Mouse (Mus musculus) ES-Bruce4 (cell line): Measurements from ENCODE around the gene Rims3. TPM values are rescaled to one million over a fixed set of nuclear protein-coding genes. Genes with fewer than 3 reads are reported as not detected.

Experiments used
- H3K27ac ChIP-seq: 2 replicates; pipeline ENCODE4 v1.5.1; 2012; ENCODE audit warnings: low read length, inconsistent platforms; ENCODE audit not compliant: insufficient read depth
- H3K27me3 ChIP-seq: 2 replicates; pipeline ENCODE4 v1.6.1; 2012; ENCODE audit warnings: mild to moderate bottlenecking, low read length, inconsistent platforms; ENCODE audit not compliant: control insufficient read depth, poor library complexity, insufficient read depth, severe bottlenecking
- H3K36me3 ChIP-seq: 2 replicates; pipeline ENCODE4 v1.6.1; 2012; ENCODE audit warnings: inconsistent platforms, mild to moderate bottlenecking, low read length, moderate library complexity; ENCODE audit not compliant: control insufficient read depth, poor library complexity, insufficient read depth, severe bottlenecking
- H3K4me1 ChIP-seq: one replicate; pipeline ENCODE4 v1.8.1; 2011; ENCODE audit warnings: low read length; ENCODE audit not compliant: control insufficient read depth, insufficient read depth
- H3K4me3 ChIP-seq: 2 replicates; pipeline ENCODE4 v1.5.1; 2011; ENCODE audit warnings: low read depth, mild to moderate bottlenecking, low read length
- H3K9ac ChIP-seq: 2 replicates; pipeline ENCODE4 v1.6.1; 2012; ENCODE audit warnings: low read depth, mild to moderate bottlenecking, inconsistent platforms; ENCODE audit not compliant: poor library complexity, severe bottlenecking
- H3K9me3 ChIP-seq: replicated peaks from 2 replicates; pipeline ENCODE4 v1.6.1; 2012; ENCODE audit warnings: mild to moderate bottlenecking, low read length, inconsistent platforms; ENCODE audit not compliant: control insufficient read depth, poor library complexity, insufficient read depth, severe bottlenecking
- CTCF ChIP-seq: IDR thresholded peaks from one replicate; pipeline ENCODE4 v1.8.1; 2011; ENCODE audit warnings: low read depth, low read length
- EP300 ChIP-seq: IDR thresholded peaks from 2 replicates; pipeline ENCODE4 v1.6.1; 2011; ENCODE audit warnings: low read depth, low read length; ENCODE audit not compliant: insufficient read depth
- POLR2A ChIP-seq: IDR thresholded peaks from one replicate; pipeline ENCODE4 v1.8.1; 2011; ENCODE audit warnings: low read length; ENCODE audit not compliant: insufficient read depth
- polyA plus RNA-seq: library from polyadenylated mRNA; stranded (reverse); fragments of >200 nt; gene quantifications from 2 replicates; pipeline ENCODE4 v1.2.4, GENCODE M21; 2011; ENCODE audit warnings: low read depth; ENCODE audit not compliant: missing spikeins, insufficient read depth, insufficient read length

The Rims3 gene
- polyA plus RNA-seq, 1 experiment = 7.3 TPM

GRCm38 (mm10) chr4:120825100-120825553, 29.5 kb upstream of the Rims3 start:
- Histone ChIP-seq H3K4me3 (peak overlapping the region; percentile 90), H3K9ac (peak overlapping the region; percentile 95), H3K27me3 (no peaks in the 10 kb centered on the region), H3K9me3 (no peaks in the 10 kb centered on the region), H3K36me3 (no peaks in the 10 kb centered on the region), H3K4me1 (no peaks in the 10 kb centered on the region), H3K27ac (peak overlapping the region; percentile 71)
- TF ChIP-seq CTCF (no peak), POLR2A (peak; percentile 48)

DNA sequence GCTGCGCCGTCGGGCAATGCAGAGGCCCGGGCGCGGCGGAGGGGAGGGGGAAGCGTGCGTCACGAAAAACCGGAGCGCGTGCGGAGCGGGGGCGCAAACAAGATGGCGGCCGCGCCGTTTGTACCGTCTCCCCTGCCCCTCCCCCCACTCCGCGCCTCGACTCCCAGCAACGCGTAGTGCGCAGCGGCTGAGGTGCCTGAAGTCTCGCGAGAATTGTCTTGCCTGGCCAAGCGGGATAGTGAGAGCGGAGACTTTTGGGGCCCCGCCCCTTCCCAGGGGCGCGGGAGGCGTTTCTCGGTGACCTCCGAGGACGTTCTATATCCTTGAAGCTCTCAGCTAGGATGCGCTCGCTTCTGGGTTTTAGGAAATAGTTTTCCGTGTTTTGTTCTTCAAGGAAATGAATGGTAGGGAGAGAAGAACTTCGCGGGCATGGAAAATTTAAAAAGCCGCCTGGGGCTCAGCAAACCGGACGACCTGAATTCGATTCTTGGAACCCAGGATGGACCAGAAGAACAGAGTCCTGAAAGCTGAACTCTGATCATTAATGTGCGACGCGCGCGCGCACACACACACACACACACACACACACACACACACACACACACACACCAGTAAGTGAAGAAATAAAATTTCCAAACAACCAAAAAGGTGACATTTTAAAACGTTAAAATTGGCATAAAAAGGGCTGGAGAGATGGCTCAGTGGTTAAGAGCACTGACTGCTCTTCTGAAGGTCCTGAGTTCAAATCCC, 28.9 kb upstream of the Rims3 start:
- H3K4me1 ChIP-seq = no peaks in the 10 kb centered on the region
- H3K27me3 ChIP-seq = no peaks in the 10 kb centered on the region
- peak overlapping the region; percentile 95 for H3K9ac ChIP-seq
- no peaks in the 10 kb centered on the region for H3K9me3 ChIP-seq
- H3K27ac ChIP-seq = peak overlapping the region; percentile 91
- TF ChIP-seq CTCF (no peak), EP300 (peak; percentile 60; the same call in 1 of the 2 replicates), POLR2A (peak; percentile 14)
- no peaks in the 10 kb centered on the region for H3K36me3 ChIP-seq
- peak overlapping the region; percentile 68 for H3K4me3 ChIP-seq

- Histone ChIP-seq H3K9ac (peak overlapping the region; percentile 75; the same call in 1 of the 2 replicates), H3K4me3 (no peak overlapping the region), H3K9me3 (no peaks in the 10 kb centered on the region), H3K4me1 (no peaks in the 10 kb centered on the region), H3K27me3 (no peaks in the 10 kb centered on the region), H3K27ac (peak overlapping the region; percentile 61), H3K36me3 (no peaks in the 10 kb centered on the region)
- no peak for TF ChIP-seq EP300
- TF ChIP-seq CTCF = no peak
- TF ChIP-seq POLR2A = no peak
These were observed 28.2 kb upstream of the Rims3 start for GRCm38 (mm10) chr4:120826418-120826817.

GRCm38 (mm10) chr4:120830767-120831166, 23.8 kb upstream of the Rims3 start:
- Histone ChIP-seq H3K27me3 (no peaks in the 10 kb centered on the region), H3K9me3 (no peaks in the 10 kb centered on the region), H3K9ac (no peak overlapping the region), H3K36me3 (no peaks in the 10 kb centered on the region), H3K27ac (no peak overlapping the region), H3K4me1 (peaks cover 1% of the 10 kb centered on the region), H3K4me3 (no peak overlapping the region)
- TF ChIP-seq EP300 (no peak), POLR2A (no peak), CTCF (no peak)

DNA sequence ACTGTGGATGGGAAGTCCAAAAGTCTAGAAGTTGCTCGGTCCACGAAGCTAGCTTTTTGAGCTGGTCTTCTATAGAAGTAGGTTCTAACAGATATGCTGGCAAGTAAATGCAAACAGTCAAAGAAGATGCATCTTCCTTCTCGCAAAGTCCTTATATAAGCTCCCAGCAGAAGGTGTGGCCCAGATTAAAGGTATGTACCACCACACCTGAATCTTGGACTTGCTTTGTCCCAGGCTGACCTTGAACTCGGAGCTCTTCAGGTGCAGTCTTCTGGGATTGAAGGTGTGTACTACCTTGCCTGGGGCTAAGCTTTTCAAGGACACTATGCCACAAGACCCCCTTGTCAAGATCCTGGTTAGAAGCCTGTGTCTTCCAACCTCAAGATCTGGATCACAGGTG, 23.1 kb upstream of the Rims3 start, which contains the start of gene Nfyc:
Nfyc (minus strand) TSS at position 101 of the 400 bp plus-strand sequence.
- TF ChIP-seq POLR2A (no peak), EP300 (no peak), CTCF (no peak)
- Histone ChIP-seq H3K27me3 (no peaks in the 10 kb centered on the region), H3K4me3 (no peak within 1 kb of the TSS), H3K4me1 (peaks cover 1% of the 10 kb centered on the region), H3K36me3 (no peaks in the 10 kb centered on the region), H3K9ac (no peak within 1 kb of the TSS), H3K9me3 (no peaks in the 10 kb centered on the region), H3K27ac (no peak within 1 kb of the TSS)

- Histone ChIP-seq H3K27me3 (no peaks in the 10 kb centered on the region), H3K4me3 (no peak overlapping the region), H3K36me3 (no peaks in the 10 kb centered on the region), H3K4me1 (no peaks in the 10 kb centered on the region), H3K27ac (no peak overlapping the region), H3K9me3 (0 out of 2 replicates have a peak, but pooled peaks cover 3% of the 10 kb centered on the region), H3K9ac (no peak overlapping the region)
- TF ChIP-seq CTCF (no peak), POLR2A (no peak), EP300 (no peak)
These were observed 13.3 kb upstream of the Rims3 start for GRCm38 (mm10) chr4:120841342-120841741.
